Mouse (Mus musculus): ENCODE results near the gene Ubac2.
"Not testable (repeated sequence)": the region's sequence is repeated elsewhere in the genome, so short reads cannot be mapped to it uniquely, and the experiment has no call there.

Gene Ubac2

GRCm38 (mm10) chr14:121878176-121878858 is at the start of gene Ubac2:
Gene Ubac2, plus strand, starts transcription at chr14:121878620.
- peak; percentile 99 for DNase-seq (ENCODE audit: low spot score)

- DNase-seq (ENCODE audit: low spot score): no peak
Measured at GRCm38 (mm10) chr14:121829816-121830442, 48.5 kb upstream of the Ubac2 start.

- DNase-seq (ENCODE audit: low spot score): no peak
Measured at GRCm38 (mm10) chr14:121833001-121833520, 45.4 kb upstream of the Ubac2 start.

GRCm38 (mm10) chr14:121838161-121838560 is 40.3 kb upstream of the Ubac2 start:
- DNase-seq (ENCODE audit: low spot score): no peak

- DNase-seq (ENCODE audit: low spot score): no peak
Measured at GRCm38 (mm10) chr14:121840217-121840616, 38.2 kb upstream of the Ubac2 start.

GRCm38 (mm10) chr14:121844486-121844885 is 33.9 kb upstream of the Ubac2 start:
- no peak for DNase-seq (ENCODE audit: low spot score)

- no peak for DNase-seq (ENCODE audit: low spot score)
Measured at GRCm38 (mm10) chr14:121851231-121851630, 27.2 kb upstream of the Ubac2 start.

- DNase-seq (ENCODE audit: low spot score): no peak
Measured at GRCm38 (mm10) chr14:121852531-121852930, 25.9 kb upstream of the Ubac2 start.

GRCm38 (mm10) chr14:121865162-121865561 is 13.3 kb upstream of the Ubac2 start:
- peak; percentile 90 for DNase-seq (ENCODE audit: low spot score)

- DNase-seq (ENCODE audit: low spot score): no peak
Measured at GRCm38 (mm10) chr14:121866574-121866973, 11.8 kb upstream of the Ubac2 start.

GRCm38 (mm10) chr14:121869111-121869510 is 9.3 kb upstream of the Ubac2 start:
- DNase-seq (ENCODE audit: low spot score): peak; percentile 80

GRCm38 (mm10) chr14:121872760-121873159 is 5.7 kb upstream of the Ubac2 start:
- no peak for DNase-seq (ENCODE audit: low spot score)

GRCm38 (mm10) chr14:121873172-121873571 is 5.2 kb upstream of the Ubac2 start:
- DNase-seq (ENCODE audit: low spot score): no peak

- DNase-seq (ENCODE audit: low spot score): no peak
Measured at GRCm38 (mm10) chr14:121873646-121874045, 4.8 kb upstream of the Ubac2 start.

GRCm38 (mm10) chr14:121876190-121876589 is 2.2 kb upstream of the Ubac2 start:
- DNase-seq (ENCODE audit: low spot score): not testable (repeated sequence)

- no peak for DNase-seq (ENCODE audit: low spot score)
Measured at GRCm38 (mm10) chr14:121876860-121877259, 1.6 kb upstream of the Ubac2 start.

- DNase-seq (ENCODE audit: low spot score): no peak
Measured at GRCm38 (mm10) chr14:121877640-121878039, 780 bp upstream of the Ubac2 start.

- no peak for DNase-seq (ENCODE audit: low spot score)
Measured at GRCm38 (mm10) chr14:121878859-121879206, 413 bp downstream of the Ubac2 start.

- peak; percentile 21 for DNase-seq (ENCODE audit: low spot score)
Measured at GRCm38 (mm10) chr14:121879266-121879840, 933 bp downstream of the Ubac2 start.

- DNase-seq (ENCODE audit: low spot score): peak; percentile 31
Measured at GRCm38 (mm10) chr14:121881211-121881610, 2.8 kb downstream of the Ubac2 start.

- DNase-seq (ENCODE audit: low spot score): no peak
Measured at GRCm38 (mm10) chr14:121884150-121884797, 5.9 kb downstream of the Ubac2 start.

- no peak for DNase-seq (ENCODE audit: low spot score)
Measured at GRCm38 (mm10) chr14:121893747-121894146, 15.3 kb downstream of the Ubac2 start.

All from adipocyte (in vitro differentiated cells).